Mouse (Mus musculus) spleen, adult 12 weeks (tissue): ENCODE data around the gene Igfbp3.
"Not testable (repeated sequence)": the region's sequence is repeated elsewhere in the genome, so short reads cannot be mapped to it uniquely, and the experiment has no call there.

Experiments used
- DNase-seq: peaks from one replicate; pipeline ENCODE4 v3.0.0; 2022; ENCODE audit warnings: low spot score

The Igfbp3 gene

GRCm38 (mm10) chr11:7213501-7214341, at the start of gene Igfbp3:
Gene Igfbp3, minus strand, starts transcription at chr11:7213923.
- no peak for DNase-seq

GRCm38 (mm10) chr11:7250870-7251269, 37.1 kb upstream of the Igfbp3 start:
- no peak for DNase-seq

GRCm38 (mm10) chr11:7250415-7250814, 36.7 kb upstream of the Igfbp3 start:
- DNase-seq: no peak

DNA sequence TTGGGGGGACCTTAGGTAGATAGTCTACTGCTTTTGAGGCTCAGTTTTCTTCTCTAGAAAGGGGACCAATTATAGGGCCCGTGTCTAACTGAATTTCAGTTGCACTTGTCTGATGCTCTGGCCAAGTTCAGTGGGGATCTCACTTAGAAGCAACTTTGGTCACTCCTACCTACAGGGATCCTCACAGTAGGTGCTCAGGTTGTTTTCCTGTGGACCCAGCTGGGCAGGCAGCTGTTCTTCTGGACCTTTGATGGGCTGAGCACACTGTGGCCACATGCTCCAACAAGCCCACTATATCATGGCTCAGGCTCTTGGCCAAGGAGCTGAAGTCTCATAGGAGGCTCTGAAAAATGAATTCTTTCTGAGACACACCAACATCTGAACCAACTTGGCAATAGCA, 31.1 kb upstream of the Igfbp3 start:
- DNase-seq: no peak

GRCm38 (mm10) chr11:7239041-7239740, 25.5 kb upstream of the Igfbp3 start:
- no peak for DNase-seq

GRCm38 (mm10) chr11:7238546-7238945, 24.8 kb upstream of the Igfbp3 start:
- DNase-seq: no peak

- DNase-seq: no peak
These were observed 24.0 kb upstream of the Igfbp3 start for GRCm38 (mm10) chr11:7237712-7238111.

DNA sequence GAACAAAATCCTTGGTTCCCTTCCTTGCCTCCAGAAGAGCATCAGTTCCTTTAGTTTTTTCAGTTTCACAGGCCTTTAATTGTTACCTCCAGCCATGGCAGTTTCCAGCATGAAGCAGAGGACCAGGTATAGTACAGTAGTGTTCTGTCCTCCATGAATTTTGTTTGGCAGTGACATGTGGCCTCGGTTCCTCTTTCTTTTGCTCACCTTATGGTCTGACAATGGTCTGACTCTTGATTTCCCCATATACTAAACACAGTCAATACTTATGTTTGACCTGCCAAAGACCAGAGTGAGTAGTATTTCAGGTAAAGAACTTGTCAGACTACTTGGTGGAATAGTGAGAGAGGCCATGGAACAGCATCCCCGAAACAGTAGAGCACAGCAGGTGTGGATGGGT, 23.0 kb upstream of the Igfbp3 start:
- DNase-seq: no peak

DNA sequence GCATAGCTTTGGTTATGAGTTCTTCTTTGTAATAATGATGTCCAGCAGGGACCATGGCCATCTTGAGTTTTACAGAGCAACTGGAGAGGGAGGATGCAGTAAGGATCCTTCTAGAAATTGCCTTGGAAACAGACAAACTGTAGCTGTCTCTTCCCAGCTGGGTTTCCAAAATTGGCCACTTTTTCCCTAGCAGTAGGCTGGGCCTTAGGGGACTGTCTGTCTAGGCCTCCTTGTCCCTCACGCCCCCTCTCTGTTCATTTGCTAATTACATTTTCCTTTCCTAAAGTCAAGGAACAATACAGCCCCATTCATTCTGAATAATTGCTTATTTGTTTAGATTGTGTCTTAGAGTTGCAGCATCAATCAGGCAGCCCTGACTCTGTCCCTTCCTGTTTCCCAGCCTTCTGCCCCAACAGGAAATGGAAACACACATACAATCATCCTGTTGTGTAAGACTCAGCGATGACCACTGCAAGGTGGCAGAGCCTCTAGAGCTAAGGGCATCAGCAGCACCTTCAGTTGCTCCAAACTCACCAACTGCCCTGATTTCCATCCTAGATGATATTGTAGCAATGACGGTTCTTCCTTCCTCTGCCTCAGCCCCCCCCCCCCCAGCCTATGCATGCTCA, 21.4 kb upstream of the Igfbp3 start:
- no peak for DNase-seq

GRCm38 (mm10) chr11:7234436-7234835, 20.7 kb upstream of the Igfbp3 start:
- DNase-seq: no peak

DNA sequence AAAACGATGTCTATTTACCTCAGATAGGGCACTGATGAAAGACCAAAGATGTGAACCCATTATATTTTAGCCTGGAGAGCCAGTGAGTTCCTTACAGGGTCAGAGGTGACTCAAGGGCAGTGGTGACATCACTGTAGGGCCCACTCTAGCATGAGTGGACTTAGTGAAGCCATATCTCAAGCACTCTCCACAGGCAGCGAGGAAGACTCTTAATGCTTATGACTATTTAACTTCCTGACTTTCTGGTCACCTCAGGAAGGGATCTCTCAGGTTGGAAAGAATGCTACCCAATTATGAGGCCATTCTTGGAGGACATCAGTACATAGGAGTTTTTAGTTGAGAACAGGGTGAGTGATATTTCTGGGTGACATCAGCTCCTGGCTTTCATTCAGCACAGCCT, 19.6 kb upstream of the Igfbp3 start:
- no peak for DNase-seq

DNA sequence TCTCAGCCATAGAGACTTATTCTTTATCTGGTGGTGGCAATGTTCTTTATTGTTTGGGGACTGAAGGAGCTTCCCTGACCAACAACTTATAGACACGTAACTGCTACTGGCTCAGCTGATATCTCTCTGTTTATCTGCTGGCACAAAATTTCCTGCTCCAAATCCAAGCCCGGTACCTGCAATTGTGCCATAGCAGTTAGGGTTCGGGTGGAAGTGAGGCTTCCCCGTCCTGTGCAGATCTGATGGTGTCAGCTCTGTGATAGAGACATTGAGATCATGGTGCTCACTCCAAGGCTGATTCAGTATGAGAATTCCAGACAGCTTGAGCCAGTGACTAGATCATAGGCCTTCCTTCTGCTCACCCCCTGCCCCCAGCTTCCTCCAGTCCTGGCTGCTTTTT, 18.2 kb upstream of the Igfbp3 start:
- DNase-seq: no peak

DNA sequence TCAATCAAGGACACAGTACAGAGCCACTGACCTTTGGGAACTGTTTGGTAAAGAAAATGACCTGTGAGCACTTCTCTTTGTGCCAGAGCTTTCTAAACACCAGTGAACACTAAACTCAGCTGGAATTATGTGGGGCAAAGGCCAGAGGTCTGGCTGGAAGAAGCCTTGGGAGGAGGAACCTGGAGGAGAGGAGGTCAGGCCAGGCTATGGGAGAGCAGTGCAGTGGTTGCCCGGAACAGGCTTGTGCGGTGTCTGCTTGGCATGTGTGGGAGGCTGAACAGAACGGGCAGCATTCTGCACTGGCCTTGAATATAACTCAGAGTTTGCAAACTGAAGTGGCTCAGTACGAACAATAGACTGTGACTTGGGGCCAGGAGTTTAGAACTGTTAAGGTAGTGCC, 16.3 kb upstream of the Igfbp3 start:
- no peak for DNase-seq

DNA sequence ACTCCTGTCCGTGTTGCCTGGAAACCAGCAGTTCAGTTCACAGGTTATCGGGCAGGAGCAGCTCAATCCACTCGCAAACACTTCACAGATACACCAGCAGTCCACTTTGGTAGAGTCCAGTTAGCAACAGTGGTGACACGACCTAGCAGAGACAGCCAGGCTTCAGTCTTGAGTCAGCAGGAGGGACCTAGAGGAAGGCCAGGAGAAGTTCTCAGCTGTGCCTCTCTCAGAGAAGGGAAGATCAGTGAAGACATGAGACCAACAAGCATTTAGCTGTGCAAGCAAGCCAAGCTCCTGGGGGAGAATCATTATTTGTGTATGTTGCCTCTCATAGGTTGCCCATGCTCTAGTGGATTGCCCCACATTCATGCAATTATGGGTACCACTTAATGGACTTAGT, 14.4 kb upstream of the Igfbp3 start:
- no peak for DNase-seq

- no peak for DNase-seq
These were observed 13.3 kb upstream of the Igfbp3 start for GRCm38 (mm10) chr11:7226810-7227550.

- DNase-seq: no peak
These were observed 12.5 kb upstream of the Igfbp3 start for GRCm38 (mm10) chr11:7226200-7226599.

DNA sequence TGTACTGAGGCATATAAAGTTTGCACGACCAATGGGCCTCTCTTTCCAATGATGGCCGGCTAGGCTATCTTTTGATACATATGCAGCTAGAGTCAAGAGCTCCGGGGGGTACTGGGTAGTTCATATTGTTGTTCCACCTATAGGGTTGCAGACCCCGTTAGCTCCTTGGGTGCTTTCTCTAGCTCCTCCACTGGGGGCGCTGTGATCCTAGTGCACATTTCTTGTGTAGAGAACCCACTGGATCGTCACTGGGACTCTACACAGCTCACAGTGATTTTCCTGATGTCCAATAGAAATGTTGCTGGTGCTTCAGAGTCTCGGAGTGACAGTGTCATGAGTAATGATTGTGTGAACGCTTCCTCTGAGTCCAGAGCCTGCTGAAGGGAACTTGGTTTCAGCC, 8.1 kb upstream of the Igfbp3 start:
- not testable (repeated sequence) for DNase-seq

DNA sequence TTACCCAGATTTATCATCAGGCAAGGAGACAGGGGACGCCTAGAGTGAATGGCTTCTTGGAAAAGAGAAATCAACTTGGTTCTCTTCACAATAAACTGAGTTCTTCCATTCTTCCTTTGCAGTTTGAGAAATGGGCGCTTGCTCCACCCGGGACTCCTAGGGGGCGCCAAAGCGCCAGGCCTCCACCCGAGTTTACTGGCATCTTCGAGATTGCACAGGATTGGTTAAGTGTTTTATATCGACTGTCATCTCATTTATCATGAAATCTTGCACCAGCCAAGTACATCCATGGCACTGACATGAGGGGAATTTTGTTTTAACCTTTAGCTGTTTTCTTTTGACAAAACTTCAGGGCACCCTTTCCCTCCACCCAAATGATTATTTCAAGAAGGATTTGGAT, 2.0 kb upstream of the Igfbp3 start:
- no peak for DNase-seq

DNA sequence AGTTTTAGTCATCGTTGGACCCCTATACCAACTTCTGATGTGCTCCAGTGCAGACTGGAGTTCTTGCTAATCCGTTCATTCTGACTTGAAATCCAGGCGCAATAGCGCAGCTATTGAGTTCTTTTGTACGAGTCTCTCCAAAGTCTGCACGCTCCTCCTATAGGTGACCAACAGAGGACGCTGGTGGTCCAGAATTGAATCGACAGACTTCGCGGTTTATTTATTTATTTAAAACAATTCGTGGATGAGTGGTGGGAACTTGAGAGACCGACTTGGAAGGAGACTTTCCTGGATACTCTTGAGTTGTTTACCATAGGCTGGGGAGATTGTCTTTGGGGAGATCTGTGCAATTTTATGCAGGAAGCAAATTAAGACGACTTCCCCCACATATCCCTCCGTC, 1.0 kb upstream of the Igfbp3 start:
- no peak for DNase-seq

- DNase-seq: no peak
These were observed 578 bp upstream of the Igfbp3 start for GRCm38 (mm10) chr11:7214342-7214660.

DNA sequence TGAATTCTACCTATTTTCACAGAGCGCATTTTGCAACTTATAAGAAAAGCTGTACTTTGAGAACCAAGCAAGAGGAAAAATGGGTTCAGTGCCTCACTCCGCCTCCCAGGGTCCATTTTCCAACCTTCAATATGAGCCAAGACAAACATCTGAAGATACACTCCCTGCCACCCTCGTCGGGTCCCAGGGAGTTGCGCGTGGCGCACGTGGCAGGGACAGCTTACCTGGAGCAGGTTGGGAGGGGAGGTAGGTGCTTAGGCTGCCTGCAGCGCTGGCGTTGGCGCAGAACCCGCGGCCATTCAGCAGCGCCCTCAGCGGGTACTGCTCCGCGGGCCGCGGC, 592 bp downstream of the Igfbp3 start:
- DNase-seq: no peak

DNA sequence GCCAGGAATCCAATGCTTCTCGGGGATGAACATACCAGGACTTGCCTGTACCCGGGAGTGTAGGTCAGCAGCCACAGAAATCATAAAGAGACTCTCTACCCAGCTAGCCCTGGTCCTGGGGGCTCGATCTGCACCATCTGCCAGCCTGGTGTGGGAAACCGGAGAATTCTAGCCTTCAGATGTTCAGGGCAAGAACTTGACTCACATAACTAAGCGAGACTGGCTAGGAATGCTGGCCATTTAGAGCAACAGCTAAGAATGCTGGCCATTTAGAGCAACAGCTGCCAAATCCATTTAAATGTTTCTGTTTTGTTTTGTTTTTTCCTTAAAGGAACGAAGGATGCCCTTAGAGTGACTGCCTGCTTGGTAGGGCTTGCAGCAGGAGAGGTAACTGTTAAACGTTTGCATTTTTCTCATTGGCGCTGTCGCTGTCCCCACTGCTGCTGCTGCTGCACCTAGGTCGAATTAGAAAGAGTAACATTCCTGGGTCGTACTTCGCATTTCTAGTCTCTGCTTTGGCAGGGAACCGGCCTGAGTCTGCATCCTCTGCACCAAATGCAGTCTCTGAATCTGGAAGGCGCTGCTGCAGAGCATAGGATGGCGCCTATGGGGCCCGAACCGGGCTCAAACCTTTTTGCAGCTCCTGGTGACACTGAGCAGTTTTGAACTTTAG, 1.5 kb downstream of the Igfbp3 start:
- no peak for DNase-seq
